Mouse (Mus musculus) thymus, adult 2 months (tissue): ENCODE data around the gene Tdp2.

ENCODE experiments used
- CTCF ChIP-seq: fragments of 200-500 bp; IDR thresholded peaks from 2 replicates; pipeline ENCODE4 v1.5.1; 2012; ENCODE audit warnings: mild to moderate bottlenecking, control low read depth, low read length, moderate library complexity, borderline replicate concordance; ENCODE audit not compliant: control insufficient read depth, poor library complexity, insufficient read depth; ENCODE audit errors: extremely low read depth
- POLR2A ChIP-seq: fragments of 200-500 bp; IDR thresholded peaks from 2 replicates; pipeline ENCODE4 v1.6.1; 2012; ENCODE audit warnings: mild to moderate bottlenecking, low read length, control low read depth, moderate library complexity; ENCODE audit not compliant: control insufficient read depth, poor library complexity, insufficient read depth; ENCODE audit errors: extremely low read depth

DNA sequence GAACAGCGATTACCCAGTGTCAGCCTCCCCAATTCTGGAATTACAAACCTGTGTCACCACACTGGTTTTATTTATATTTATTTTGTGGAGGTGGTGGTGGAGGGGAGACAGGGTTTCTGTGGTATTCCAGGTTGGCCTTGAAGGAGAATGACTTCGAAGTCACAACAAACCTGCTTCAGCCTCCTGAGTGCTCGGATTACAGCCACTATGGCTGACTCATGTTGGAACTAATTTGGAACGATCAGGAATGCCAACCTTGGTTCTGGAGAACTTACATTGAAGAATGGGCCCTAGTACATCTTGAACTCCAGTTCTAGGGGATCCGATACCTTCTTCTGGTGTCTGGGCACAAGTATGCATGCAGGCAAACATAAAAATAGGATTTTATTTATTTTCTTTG, 32.1 kb upstream of the Tdp2 start:
- TF ChIP-seq CTCF = no peak
- TF ChIP-seq POLR2A = no peak
